Mouse (Mus musculus) brain, adult 2 months (tissue): ENCODE data around the gene Pfn1.

Experiments used
- DNase-seq: peaks from one replicate; pipeline ENCODE4 v3.0.0; 2011; ENCODE audit warnings: low read depth, low spot score

Pfn1 gene

GRCm38 (mm10) chr11:70637764-70638163, 16.7 kb downstream of the Pfn1 start:
- DNase-seq, result no peak

DNA sequence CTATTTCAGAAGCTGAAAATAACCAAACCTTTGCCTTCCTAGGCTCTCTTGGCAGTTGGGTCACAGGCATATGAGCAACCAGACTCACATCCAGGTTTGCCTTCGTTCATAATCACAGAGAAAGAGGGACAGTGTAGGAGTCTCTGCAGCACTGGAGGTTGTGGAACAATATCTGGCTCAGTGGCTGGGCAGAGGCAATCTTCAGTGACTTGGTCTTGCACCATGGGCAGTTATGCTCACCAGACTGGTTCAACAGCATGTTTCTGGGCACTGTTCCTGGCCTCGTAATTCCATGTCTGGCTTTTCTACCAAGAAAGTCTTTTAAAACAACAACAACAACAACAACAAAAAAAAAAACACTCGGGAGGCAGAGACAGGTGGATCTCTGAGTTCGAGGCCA, 18.8 kb downstream of the Pfn1 start:
- no peak for DNase-seq

GRCm38 (mm10) chr11:70630129-70630528, 24.3 kb downstream of the Pfn1 start:
- DNase-seq, result no peak

DNA sequence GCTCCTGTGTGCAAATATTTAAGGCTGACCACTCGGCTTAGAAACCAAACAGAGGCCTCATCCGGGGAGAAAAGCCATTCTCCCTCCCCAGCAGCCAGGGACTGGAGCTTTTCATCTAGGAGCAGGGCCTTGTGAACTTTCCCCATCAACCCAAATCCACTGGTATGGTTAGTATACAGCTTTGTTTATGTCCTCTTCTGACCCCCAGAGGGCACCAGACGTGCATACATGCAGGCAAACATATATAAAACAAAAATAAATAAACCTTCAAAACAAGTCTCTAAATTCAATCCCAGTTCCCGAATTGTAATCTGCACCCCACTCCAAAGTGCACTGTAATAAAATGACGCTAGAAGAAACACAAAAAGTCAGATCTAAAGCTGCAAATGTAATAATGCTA, 24.9 kb downstream of the Pfn1 start:
- no peak for DNase-seq

- no peak for DNase-seq
Observed at GRCm38 (mm10) chr11:70628431-70628830, 26.0 kb downstream of the Pfn1 start.

DNA sequence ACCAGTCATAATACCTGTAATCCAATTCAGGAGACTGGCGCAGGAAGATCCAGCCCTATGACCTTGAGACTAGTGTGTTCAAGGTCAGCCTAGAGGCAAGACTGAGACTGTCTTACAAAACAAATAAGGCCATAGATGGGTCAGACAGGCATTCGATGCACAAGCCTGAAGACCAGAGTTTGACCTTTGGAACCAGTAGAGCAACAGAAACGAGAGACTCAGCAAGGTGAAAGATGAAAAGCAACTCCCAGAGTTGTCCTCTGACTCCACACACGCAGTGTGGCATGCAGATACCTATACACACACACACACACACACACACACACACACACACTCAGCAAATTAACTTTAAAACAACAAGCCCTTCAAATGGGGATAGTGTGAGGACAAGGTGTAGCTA, 27.6 kb downstream of the Pfn1 start:
- no peak for DNase-seq

GRCm38 (mm10) chr11:70625473-70625872, 29.0 kb downstream of the Pfn1 start:
- peak; percentile 55 for DNase-seq

- DNase-seq, result peak; percentile 12
Observed at GRCm38 (mm10) chr11:70623053-70623742, 31.2 kb downstream of the Pfn1 start.

- DNase-seq, result no peak
Observed at GRCm38 (mm10) chr11:70621972-70622814, 32.3 kb downstream of the Pfn1 start.

DNA sequence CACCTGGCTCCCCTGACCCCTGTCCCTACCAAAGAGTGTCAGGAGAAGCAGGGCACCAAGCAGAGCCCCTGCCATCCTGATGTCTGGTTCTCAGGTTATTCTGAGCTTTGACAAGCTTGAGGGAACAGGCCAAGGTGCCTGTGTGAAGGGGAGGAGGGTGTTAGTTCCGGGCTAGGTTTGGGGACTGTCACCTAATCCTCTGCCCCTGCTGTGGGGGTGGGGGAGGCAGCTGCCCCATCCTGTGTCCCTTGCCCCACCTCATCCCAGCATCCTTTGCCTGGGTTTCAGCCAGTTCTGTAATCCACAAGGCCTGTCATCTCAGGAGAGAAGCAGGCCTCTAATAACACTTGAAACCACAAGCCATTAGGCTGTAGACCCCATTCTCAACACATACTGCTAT, 35.3 kb downstream of the Pfn1 start, which contains the start of gene Chrne:
Gene Chrne (minus strand): TSS at position 116 of the 400 bp plus-strand sequence.
- DNase-seq, result no peak

DNA sequence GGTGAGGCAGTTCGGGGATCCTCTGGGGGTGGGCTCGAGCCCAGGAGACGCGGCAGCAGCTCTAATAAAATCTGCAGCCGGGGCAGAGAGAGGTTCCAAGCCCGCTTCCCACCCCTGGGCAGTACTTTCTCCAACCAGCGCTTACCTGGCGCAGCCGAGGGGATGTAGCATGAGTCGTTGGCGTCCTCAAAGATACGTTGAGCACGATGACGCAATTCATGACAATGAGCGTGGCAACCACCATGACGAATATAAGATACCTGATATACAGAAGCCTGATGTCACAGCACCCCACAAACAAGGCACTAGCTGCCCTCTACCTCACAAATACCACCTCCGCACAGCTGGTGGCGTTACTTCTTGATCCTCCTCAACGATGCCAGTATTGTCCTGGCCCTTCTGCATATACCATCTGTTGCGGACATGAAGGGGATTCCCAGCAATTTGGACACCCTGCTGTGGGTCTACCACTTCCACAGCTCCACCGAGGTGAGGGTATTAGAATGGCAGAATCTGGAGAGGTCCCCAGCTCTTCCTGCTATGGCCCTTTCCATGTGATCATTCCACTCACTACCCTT, 38.8 kb downstream of the Pfn1 start, which contains the start of gene 4930544D05Rik:
Gene 4930544D05Rik (plus strand): TSS at position 333 of the 578 bp plus-strand sequence.
- DNase-seq, result no peak

- DNase-seq, result peak; percentile 57
Observed at GRCm38 (mm10) chr11:70615074-70615473, 39.4 kb downstream of the Pfn1 start.

DNA sequence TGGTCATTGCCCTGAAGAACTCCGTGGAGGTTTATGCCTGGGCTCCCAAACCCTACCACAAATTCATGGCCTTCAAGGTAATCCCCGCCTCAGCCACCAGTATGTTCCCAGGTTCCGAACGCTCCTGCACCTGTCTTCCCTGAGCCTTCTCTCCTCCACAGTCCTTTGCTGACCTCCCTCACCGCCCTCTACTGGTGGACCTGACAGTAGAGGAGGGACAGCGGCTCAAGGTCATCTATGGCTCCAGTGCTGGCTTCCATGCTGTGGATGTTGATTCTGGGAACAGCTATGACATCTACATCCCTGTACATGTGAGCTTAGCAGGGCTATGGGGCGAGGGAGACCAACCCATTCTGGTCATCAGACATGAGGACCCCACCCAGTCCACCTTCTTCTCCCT, 41.9 kb downstream of the Pfn1 start:
- DNase-seq, result no peak

DNA sequence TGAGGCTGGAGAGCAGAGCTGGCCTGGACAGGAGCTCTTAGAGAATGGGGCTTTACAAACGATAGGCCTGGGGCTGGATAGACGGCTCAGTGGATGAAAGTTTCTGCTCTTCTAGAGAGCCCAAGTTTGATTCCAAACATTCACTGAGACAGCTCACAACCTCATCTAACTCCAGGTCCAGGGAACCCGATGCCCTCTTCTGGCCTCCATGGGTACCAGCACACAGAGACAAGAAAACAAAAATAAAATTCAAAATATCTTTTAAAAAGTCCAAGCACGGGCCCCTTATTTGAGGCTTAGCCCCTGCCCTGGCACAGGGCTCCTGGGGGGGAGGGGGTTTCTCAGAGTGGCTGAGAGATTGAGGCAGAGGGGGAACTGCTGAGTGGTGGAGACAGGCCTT, 43.7 kb downstream of the Pfn1 start:
- no peak for DNase-seq

DNA sequence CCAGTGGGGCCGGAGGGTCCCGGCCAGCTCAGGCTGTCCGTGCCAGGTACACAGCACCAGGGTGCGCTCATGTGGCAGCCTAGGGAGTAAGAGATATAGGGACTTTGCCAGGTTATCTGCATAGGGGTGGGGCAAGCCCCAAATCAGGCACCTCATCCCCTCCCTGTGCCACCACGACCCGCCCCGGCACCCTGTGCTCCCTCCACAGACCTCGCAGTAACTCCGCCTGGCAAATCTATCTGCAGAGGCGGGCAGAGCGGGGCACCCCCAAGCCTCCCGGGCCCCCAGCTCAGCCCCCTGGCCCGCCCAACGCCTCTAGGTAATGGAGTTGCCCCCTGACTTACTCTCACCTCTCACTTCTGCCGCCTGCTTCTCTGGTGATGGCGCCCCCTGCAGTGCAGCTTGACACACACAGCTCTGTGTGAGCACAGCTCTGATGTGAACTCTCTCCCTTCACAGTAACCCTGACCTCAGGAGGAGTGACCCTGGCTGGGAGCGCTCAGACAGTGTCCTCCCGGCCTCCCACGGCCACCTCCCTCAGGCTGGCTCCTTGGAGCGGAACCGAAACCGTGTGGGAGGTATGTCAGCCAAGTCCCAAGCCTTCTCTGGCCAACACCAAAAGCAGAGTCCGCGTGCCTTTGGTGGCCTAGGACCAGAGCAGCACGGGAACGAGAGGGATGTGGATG, 45.9 kb downstream of the Pfn1 start:
- no peak for DNase-seq

DNA sequence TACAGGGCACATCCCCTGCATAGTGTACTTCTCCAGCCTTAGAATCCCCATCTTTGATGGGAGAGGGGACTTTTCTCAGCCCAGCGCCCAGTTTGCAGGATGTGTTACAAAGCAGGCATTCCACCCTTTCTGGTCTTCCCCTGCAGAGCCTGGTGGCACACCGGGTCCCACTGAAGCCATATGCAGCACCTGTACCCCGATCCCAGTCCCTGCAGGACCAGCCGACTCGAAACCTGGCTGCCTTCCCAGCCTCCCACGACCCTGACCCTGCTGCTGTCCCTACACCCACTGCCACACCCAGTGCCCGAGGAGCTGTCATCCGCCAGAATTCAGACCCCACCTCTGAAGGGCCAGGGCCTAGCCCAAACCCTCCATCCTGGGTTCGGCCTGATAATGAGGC, 46.8 kb downstream of the Pfn1 start:
- DNase-seq, result no peak

- no peak for DNase-seq
Observed at GRCm38 (mm10) chr11:70606717-70607116, 47.7 kb downstream of the Pfn1 start.

DNA sequence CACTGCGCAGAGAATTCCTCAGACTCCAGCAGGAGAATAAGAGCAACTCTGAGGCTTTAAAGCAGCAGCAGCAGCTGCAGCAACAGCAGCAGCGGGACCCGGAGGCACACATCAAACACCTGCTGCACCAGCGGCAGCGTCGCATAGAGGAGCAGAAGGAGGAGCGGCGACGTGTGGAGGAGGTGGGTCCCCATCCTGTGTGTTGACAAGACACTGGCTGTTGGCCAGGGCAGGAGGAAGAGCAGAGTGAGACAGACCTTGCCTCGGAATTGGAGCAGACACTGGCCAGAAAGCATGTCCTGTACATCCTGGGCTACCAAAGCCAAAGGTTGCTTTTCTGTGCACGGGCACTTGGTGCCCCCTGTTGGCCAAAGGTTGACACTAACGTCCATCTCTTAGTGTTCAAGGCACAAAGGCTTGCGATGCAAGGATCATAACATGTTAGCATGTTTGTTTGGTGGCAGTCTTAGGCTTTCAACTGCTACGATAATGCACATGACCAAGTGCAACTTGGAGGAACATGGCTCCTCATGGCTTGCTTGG, 49.3 kb downstream of the Pfn1 start:
- DNase-seq, result peak; percentile 86
